Mouse (Mus musculus) heart, embryonic 11.5 days (tissue): ENCODE measurements around the gene St6galnac3. TPM values are rescaled to one million over a fixed set of nuclear protein-coding genes. Genes with fewer than 3 reads are reported as not detected.

Experiments
- ATAC-seq: fragments of 200-750 bp; cut with Nextera tagmentation; replicated peaks from 2 replicates; pipeline ENCODE4 v1.8.0; 2017; ENCODE audit warnings: moderate library complexity; ENCODE audit not compliant: insufficient number of reproducible peaks, low FRiP score, low TSS enrichment
- H3K27ac ChIP-seq: fragments of 300-500 bp; sonication (generic); 2 replicates; pipeline ENCODE4 v1.5.1; 2014; ENCODE audit warnings: mild to moderate bottlenecking, low read depth, low read length
- H3K27me3 ChIP-seq: fragments of 300-500 bp; sonication (generic); 2 replicates; pipeline ENCODE4 v1.6.1; 2014; ENCODE audit warnings: mild to moderate bottlenecking, low read length, mixed read lengths; ENCODE audit not compliant: control insufficient read depth, insufficient read depth
- H3K36me3 ChIP-seq: fragments of 300-500 bp; sonication (generic); 2 replicates; pipeline ENCODE4 v1.6.1; 2014; ENCODE audit warnings: mild to moderate bottlenecking, low read length, moderate library complexity, mixed read lengths; ENCODE audit not compliant: control insufficient read depth, insufficient read depth
- H3K4me1 ChIP-seq: fragments of 300-500 bp; sonication (generic); 2 replicates; pipeline ENCODE4 v1.6.1; 2014; ENCODE audit warnings: low read length; ENCODE audit not compliant: control insufficient read depth, insufficient read depth
- H3K4me2 ChIP-seq: fragments of 300-500 bp; sonication (generic); 2 replicates; pipeline ENCODE4 v1.6.1; 2014; ENCODE audit warnings: mild to moderate bottlenecking, moderate library complexity
- H3K4me3 ChIP-seq: fragments of 300-500 bp; sonication (generic); 2 replicates; pipeline ENCODE4 v1.5.1; 2014; ENCODE audit warnings: low read depth, low read length
- H3K9ac ChIP-seq: fragments of 300-500 bp; sonication (generic); 2 replicates; pipeline ENCODE4 v1.6.1; 2014; ENCODE audit warnings: mild to moderate bottlenecking, low read depth, low read length, moderate library complexity
- H3K9me3 ChIP-seq: fragments of 300-500 bp; sonication (generic); replicated peaks from 2 replicates; pipeline ENCODE4 v1.6.1; 2016; ENCODE audit warnings: low read length; ENCODE audit not compliant: control insufficient read depth
- WGBS: fragments of 180-500 bp; shearing (Covaris S2); extraction: QIAGEN DNeasy Blood & Tissue Kit; methylation state at CpG from one replicate; pipeline ENCODE4 v1.1.7; 2014; ENCODE audit not compliant: insufficient replicate concordance; 5-methylcytosine and 5-hydroxymethylcytosine counted together
- polyA plus RNA-seq: library from polyadenylated mRNA; unstranded; fragments of >200 nt; fragmentation: Nextera tagmentation; extraction: Ambion mirVana; gene quantifications from 2 replicates; pipeline ENCODE4 v1.2.1, GENCODE M21; 2014

The St6galnac3 gene
- polyA plus RNA-seq, 1 experiment from 2014 or later = 29.6 TPM

GRCm38 (mm10) chr3:153663841-153664427 is 61.0 kb downstream of the St6galnac3 start:
- Histone ChIP-seq H3K36me3 (no peaks in the 10 kb centered on the region), H3K4me3 (no peak overlapping the region), H3K4me2 (no peak overlapping the region), H3K9ac (no peak overlapping the region), H3K27me3 (peaks cover 9% of the 10 kb centered on the region), H3K9me3 (no peaks in the 10 kb centered on the region), H3K27ac (no peak overlapping the region), H3K4me1 (peaks cover 14% of the 10 kb centered on the region; the same call in 1 of the 2 replicates)
- ATAC-seq = no peak
- 39% methylated on average over 10 of the region's 10 CpGs for WGBS

DNA sequence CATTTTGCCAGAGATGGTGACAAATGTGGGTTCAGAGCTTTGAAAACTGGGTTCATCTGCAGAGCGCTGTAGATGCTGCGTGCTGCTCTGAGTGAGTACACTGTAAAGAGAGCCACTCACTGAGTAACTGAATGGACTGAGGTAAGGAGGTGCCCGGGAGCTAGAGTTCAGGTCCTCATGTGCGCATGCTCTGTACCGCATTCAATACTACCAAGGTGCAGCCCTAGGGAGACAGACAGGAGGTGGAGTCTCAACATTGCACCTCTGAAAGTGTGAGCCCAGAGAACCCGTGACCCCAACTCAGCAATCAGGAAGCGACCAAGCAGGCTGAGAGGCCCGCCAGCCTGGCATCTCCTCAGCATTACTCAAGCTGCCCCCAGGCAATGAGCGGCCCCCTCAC is 62.2 kb downstream of the St6galnac3 start:
- Histone ChIP-seq H3K9ac (no peak overlapping the region), H3K4me2 (no peak overlapping the region), H3K27ac (no peak overlapping the region), H3K9me3 (no peaks in the 10 kb centered on the region), H3K4me3 (no peak overlapping the region), H3K36me3 (no peaks in the 10 kb centered on the region), H3K4me1 (peaks cover 6% of the 10 kb centered on the region; the same call in 1 of the 2 replicates), H3K27me3 (peaks cover 9% of the 10 kb centered on the region)
- WGBS = 84% methylated on average over 9 of the region's 9 CpGs
- no peak for ATAC-seq

GRCm38 (mm10) chr3:153661927-153662326 is 63.0 kb downstream of the St6galnac3 start:
- H3K4me1 ChIP-seq = peaks cover 6% of the 10 kb centered on the region; the same call in 1 of the 2 replicates
- no peak overlapping the region for H3K4me2 ChIP-seq
- WGBS = 79% methylated on average over 7 of the region's 7 CpGs
- peaks cover 9% of the 10 kb centered on the region for H3K27me3 ChIP-seq
- H3K36me3 ChIP-seq = no peaks in the 10 kb centered on the region
- ATAC-seq = no peak
- no peak overlapping the region for H3K9ac ChIP-seq
- H3K4me3 ChIP-seq = no peak overlapping the region
- no peak overlapping the region for H3K27ac ChIP-seq
- H3K9me3 ChIP-seq = no peaks in the 10 kb centered on the region

DNA sequence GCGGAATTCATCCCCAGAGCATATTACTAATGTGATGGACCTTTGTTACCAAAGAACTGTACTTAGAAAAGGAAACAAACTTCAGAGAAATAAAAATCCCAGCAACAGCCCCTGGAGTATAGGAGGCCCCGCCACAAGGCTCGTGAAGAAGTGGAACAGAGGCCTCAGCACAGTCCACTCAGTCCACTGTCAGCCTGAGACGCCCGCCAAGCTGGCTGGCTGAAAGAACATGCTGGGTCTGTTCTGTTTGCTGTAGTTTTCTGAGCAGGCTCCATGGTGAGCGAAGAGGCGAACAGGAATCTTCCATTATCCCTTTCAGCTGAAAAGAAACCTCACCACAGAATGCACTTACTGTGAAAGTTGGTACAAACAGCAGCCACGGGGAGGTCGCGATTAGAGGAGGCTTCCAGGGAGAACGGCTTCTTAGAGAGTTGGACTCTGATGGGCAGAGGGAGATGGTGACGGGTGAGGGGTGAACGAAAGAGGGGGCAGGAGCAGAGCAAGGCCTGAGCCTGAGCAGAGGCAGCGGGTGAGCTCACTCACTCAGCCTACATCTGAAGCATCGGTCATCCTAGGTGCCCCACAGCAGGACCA is 65.3 kb downstream of the St6galnac3 start:
- Histone ChIP-seq H3K27me3 (peaks cover 9% of the 10 kb centered on the region), H3K36me3 (no peaks in the 10 kb centered on the region), H3K9me3 (no peaks in the 10 kb centered on the region), H3K4me3 (no peak overlapping the region), H3K9ac (no peak overlapping the region), H3K4me2 (no peak overlapping the region), H3K27ac (no peak overlapping the region), H3K4me1 (peaks cover 2% of the 10 kb centered on the region; the same call in 1 of the 2 replicates)
- WGBS = 79% methylated on average over 15 of the region's 15 CpGs
- no peak for ATAC-seq

GRCm38 (mm10) chr3:153658051-153658777 is 66.8 kb downstream of the St6galnac3 start:
- Histone ChIP-seq H3K36me3 (no peaks in the 10 kb centered on the region), H3K9ac (no peak overlapping the region), H3K27me3 (peaks cover 9% of the 10 kb centered on the region; the same call in 1 of the 2 replicates), H3K4me2 (no peak overlapping the region), H3K9me3 (no peaks in the 10 kb centered on the region), H3K4me1 (0 out of 2 replicates have a peak, but pooled peaks cover 2% of the 10 kb centered on the region), H3K4me3 (no peak overlapping the region), H3K27ac (no peak overlapping the region)
- WGBS = 69% methylated on average over 22 of the region's 22 CpGs
- 0 out of 2 replicates have a peak, but pooled peaks have one; percentile 24 for ATAC-seq

- Histone ChIP-seq H3K36me3 (no peaks in the 10 kb centered on the region), H3K9ac (no peak overlapping the region), H3K27me3 (peaks cover 5% of the 10 kb centered on the region; the same call in 1 of the 2 replicates), H3K4me2 (no peak overlapping the region), H3K9me3 (no peaks in the 10 kb centered on the region), H3K4me1 (no peaks in the 10 kb centered on the region), H3K27ac (no peak overlapping the region), H3K4me3 (no peak overlapping the region)
- ATAC-seq = no peak
- WGBS = 29% methylated on average over 9 of the region's 9 CpGs
Observed at GRCm38 (mm10) chr3:153655071-153655470, 69.9 kb downstream of the St6galnac3 start.

DNA sequence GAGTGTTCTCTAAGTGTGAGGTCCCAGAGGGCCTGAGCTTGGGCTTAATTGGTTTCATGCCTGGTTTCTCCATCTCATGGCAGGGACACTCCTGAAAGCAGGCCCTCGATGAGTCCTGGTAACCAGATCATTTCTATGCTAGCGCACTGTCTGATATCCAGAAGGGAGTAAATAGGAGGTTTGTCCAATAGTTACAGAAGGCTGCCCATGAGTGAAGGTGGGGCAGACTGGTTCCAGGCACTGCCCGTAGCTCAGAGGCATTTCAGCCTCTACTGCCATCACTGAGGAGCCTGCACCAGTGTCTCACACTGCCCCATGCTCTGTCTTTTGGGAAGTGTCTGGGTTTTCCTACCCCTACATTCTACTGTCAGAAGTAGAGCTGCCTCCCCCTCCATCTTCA is 72.1 kb downstream of the St6galnac3 start:
- ATAC-seq = no peak
- Histone ChIP-seq H3K4me1 (no peaks in the 10 kb centered on the region), H3K4me2 (no peak overlapping the region), H3K9me3 (no peaks in the 10 kb centered on the region), H3K9ac (no peak overlapping the region), H3K27me3 (no peaks in the 10 kb centered on the region), H3K36me3 (no peaks in the 10 kb centered on the region), H3K27ac (no peak overlapping the region), H3K4me3 (no peak overlapping the region)
- WGBS = 89% methylated on average over 3 of the region's 3 CpGs

DNA sequence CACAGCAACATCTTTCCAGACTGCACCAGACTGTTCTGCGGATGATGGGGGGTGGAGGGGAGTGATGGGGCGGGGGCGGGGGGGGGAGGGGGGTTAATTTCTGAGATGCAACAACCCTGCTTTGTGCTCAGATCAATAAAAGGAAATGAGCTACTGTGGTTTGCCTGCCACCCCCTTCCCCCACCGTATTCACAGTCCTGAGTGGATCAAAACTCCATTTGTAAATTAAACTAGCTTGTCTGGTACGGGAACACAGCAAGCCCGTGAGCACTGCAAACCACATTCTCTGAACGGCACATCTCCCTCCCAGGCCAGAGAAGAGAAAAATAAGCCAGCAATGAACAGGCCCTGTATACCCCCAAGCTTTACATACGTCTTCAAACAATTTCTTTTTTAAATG is 76.3 kb downstream of the St6galnac3 start:
- no peak for ATAC-seq

More for the DNA sequence above, 76.3 kb downstream of the St6galnac3 start:
- no peaks in the 10 kb centered on the region for H3K27me3 ChIP-seq
- H3K4me3 ChIP-seq = no peak overlapping the region
- no peak overlapping the region for H3K9ac ChIP-seq
- H3K4me1 ChIP-seq = no peaks in the 10 kb centered on the region
- no peak overlapping the region for H3K27ac ChIP-seq
- H3K36me3 ChIP-seq = no peaks in the 10 kb centered on the region
- no peak overlapping the region for H3K4me2 ChIP-seq
- H3K9me3 ChIP-seq = no peaks in the 10 kb centered on the region
- WGBS = 74% methylated on average over 8 of the region's 8 CpGs
